Mouse (Mus musculus): ENCODE data around the gene Tmem243. TPM values are rescaled to one million over a fixed set of nuclear protein-coding genes. Genes with fewer than 3 reads are reported as not detected.

Gene Tmem243
- 37.8 and 66.8 TPM in 2 replicates for polyA plus RNA-seq (2012; rRNA removed; ENCODE audit: low replicate concordance)

DNA sequence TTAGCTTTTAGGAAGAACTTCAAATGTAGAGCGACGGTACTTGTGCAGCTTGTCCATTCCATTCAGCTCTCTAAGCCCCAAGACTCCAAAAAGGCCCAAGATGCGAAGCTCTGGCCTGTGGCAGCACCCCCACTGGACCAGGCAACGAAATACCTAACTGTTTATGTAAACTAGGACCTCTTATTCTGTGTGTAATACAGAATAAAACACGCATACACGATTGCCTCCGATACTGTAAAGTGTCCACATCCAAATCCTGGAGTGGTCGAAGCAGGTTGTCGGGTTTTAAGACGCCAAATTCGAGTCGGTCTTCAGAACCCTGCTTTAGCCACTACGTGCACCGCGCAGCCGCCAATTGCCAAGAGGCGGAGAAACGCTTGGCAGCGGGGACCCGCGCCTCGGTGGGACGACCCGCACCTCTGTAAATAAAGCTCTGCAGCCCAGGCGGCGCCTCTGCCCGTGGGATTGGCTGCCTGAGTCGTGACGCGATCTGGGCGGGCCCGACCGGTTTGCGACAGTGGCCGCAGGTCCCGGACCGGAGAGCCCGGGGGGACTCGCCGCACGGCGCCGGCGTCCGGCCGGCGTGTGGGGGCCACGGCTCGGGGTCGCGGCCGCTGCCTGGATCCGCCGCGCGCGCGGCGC lies at the start of gene Tmem243:
TSS of gene Tmem243 (plus strand) at position 462 of the 642 bp plus-strand sequence.

DNA sequence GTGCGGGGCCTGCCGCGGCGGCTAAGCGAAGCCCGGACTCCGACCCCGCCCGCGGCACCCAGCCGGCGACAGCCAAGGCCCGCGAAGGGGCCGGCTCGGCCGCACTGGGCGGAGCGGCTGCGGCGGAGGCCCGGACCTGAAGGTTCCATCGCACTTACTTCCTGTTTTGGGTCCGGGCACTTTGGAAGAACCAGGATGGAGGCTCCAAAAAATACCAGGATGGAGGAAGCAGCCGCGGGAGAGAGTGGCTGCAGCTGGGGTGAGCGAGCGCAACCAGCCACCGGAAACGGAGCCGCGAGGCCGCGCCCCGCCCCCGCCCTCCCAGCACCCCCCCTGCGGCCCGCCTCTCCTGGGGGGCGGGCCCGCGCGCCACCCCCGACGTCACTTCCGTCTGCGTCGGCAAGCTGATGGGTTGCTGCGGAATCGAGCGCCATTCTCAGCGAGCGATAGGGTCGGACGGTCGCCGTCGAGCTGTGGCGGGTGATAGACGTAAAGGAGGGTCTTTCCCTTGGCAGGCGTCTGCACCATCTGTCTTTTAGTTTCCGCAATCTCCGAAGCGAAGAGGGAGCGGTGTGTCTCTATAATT lies 61.1 kb downstream of the Tmem243 start, which contains the start of gene Dmtf1:
TSS of gene Dmtf1 (minus strand) at position 321 of the 586 bp plus-strand sequence.

Other genes starting within 250 kb of the Tmem243 start
- 0.13 and 0.43 TPM in 2 replicates for gene Abcb4, start 207.0 kb upstream of the Tmem243 start, polyA plus RNA-seq (2012; rRNA removed; ENCODE audit: low replicate concordance)
- 16.4 and 20.3 TPM in 2 replicates for gene Crot, start 103.3 kb upstream of the Tmem243 start, polyA plus RNA-seq (2012; rRNA removed; ENCODE audit: low replicate concordance)
- gene Dmtf1, start 61.1 kb downstream of the Tmem243 start, polyA plus RNA-seq (2012; rRNA removed; ENCODE audit: low replicate concordance): 15.6 and 20.8 TPM in 2 replicates
- gene 9330182L06Rik, start 165.4 kb downstream of the Tmem243 start, polyA plus RNA-seq (2012; rRNA removed; ENCODE audit: low replicate concordance): 0.06 and 0.69 TPM in 2 replicates